Mouse (Mus musculus) lung, embryonic 15.5 days (tissue): ENCODE measurements around the gene St8sia1. TPM values are rescaled to one million over a fixed set of nuclear protein-coding genes. Genes with fewer than 3 reads are reported as not detected.

Experiments used
- ATAC-seq: fragments of 200-750 bp; cut with Nextera tagmentation; 2 replicates; pipeline ENCODE4 v1.8.0; 2017; ENCODE audit warnings: moderate number of reproducible peaks, borderline replicate concordance; ENCODE audit not compliant: low FRiP score, low TSS enrichment; ENCODE audit errors: extremely low read depth
- H3K27ac ChIP-seq: fragments of 300-500 bp; sonication (generic); 2 replicates; pipeline ENCODE4 v1.5.1; 2015; ENCODE audit warnings: moderate library complexity, mild to moderate bottlenecking, inconsistent platforms
- H3K27me3 ChIP-seq: fragments of 300-500 bp; sonication (generic); 2 replicates; pipeline ENCODE4 v1.6.1; 2015; ENCODE audit warnings: inconsistent platforms
- H3K36me3 ChIP-seq: fragments of 300-500 bp; sonication (generic); 2 replicates; pipeline ENCODE4 v1.6.1; 2015; ENCODE audit warnings: inconsistent platforms
- H3K4me1 ChIP-seq: fragments of 300-500 bp; sonication (generic); 2 replicates; pipeline ENCODE4 v1.6.1; 2015; ENCODE audit warnings: inconsistent platforms
- H3K4me2 ChIP-seq: fragments of 300-500 bp; sonication (generic); 2 replicates; pipeline ENCODE4 v1.6.1; 2015; ENCODE audit warnings: inconsistent platforms, mild to moderate bottlenecking, moderate library complexity
- H3K4me3 ChIP-seq: fragments of 300-500 bp; sonication (generic); 2 replicates; pipeline ENCODE4 v1.5.1; 2015; ENCODE audit warnings: mild to moderate bottlenecking, inconsistent platforms
- H3K9ac ChIP-seq: fragments of 300-500 bp; sonication (generic); 2 replicates; pipeline ENCODE4 v1.6.1; 2015; ENCODE audit warnings: inconsistent platforms
- H3K9me3 ChIP-seq: fragments of 300-500 bp; sonication (generic); 2 replicates; pipeline ENCODE4 v1.6.1; 2016; ENCODE audit warnings: inconsistent platforms
- WGBS: fragments of 180-500 bp; shearing (Covaris S2); methylation state at CpG from one replicate; pipeline ENCODE4 v1.1.7; 2015; 5-methylcytosine and 5-hydroxymethylcytosine counted together
- polyA plus RNA-seq: library from polyadenylated mRNA; unstranded; fragments of >200 nt; fragmentation: Nextera tagmentation; extraction: Ambion mirVana; gene quantifications from 2 replicates; pipeline ENCODE4 v1.2.1, GENCODE M21; 2015

The St8sia1 gene
- polyA plus RNA-seq, 1 experiment from 2014 or later = 0.46 TPM

- H3K27me3 ChIP-seq = no peaks in the 10 kb centered on the region
- H3K27ac ChIP-seq = no peak overlapping the region
- H3K9me3 ChIP-seq = no peaks in the 10 kb centered on the region
- no peaks in the 10 kb centered on the region for H3K4me1 ChIP-seq
- no peak overlapping the region for H3K9ac ChIP-seq
- no peak for ATAC-seq
- H3K4me3 ChIP-seq = no peak overlapping the region
- no peaks in the 10 kb centered on the region for H3K36me3 ChIP-seq
- 76% methylated on average over 11 of the region's 11 CpGs for WGBS
- no peak overlapping the region for H3K4me2 ChIP-seq
Measured at GRCm38 (mm10) chr6:142885364-142886154, 78.7 kb downstream of the St8sia1 start.

- Histone ChIP-seq H3K4me1 (peaks cover 12% of the 10 kb centered on the region), H3K9ac (no peak overlapping the region), H3K4me2 (no peak overlapping the region), H3K27ac (no peak overlapping the region), H3K4me3 (no peak overlapping the region), H3K9me3 (no peaks in the 10 kb centered on the region), H3K36me3 (no peaks in the 10 kb centered on the region), H3K27me3 (no peaks in the 10 kb centered on the region)
- 53% methylated on average over 9 of the region's 9 CpGs for WGBS
- no peak for ATAC-seq
Measured at GRCm38 (mm10) chr6:142884128-142884527, 80.1 kb downstream of the St8sia1 start.

- H3K4me1 ChIP-seq = peaks cover 31% of the 10 kb centered on the region
- 78% methylated on average over 8 of the region's 8 CpGs for WGBS
Measured at GRCm38 (mm10) chr6:142880849-142881470, 83.3 kb downstream of the St8sia1 start.

GRCm38 (mm10) chr6:142878744-142879701, 85.2 kb downstream of the St8sia1 start:
- Histone ChIP-seq H3K36me3 (no peaks in the 10 kb centered on the region), H3K4me1 (peaks cover 31% of the 10 kb centered on the region), H3K4me2 (peak overlapping the region; percentile 7; the same call in 1 of the 2 replicates), H3K9ac (no peak overlapping the region), H3K9me3 (no peaks in the 10 kb centered on the region), H3K27ac (no peak overlapping the region), H3K27me3 (no peaks in the 10 kb centered on the region), H3K4me3 (no peak overlapping the region)
- WGBS = 7% methylated on average over 15 of the region's 15 CpGs
- ATAC-seq = peak; percentile 62

More at GRCm38 (mm10) chr6:142880849-142881470, 83.3 kb downstream of the St8sia1 start:
- Histone ChIP-seq H3K27me3 (no peaks in the 10 kb centered on the region), H3K4me2 (no peak overlapping the region), H3K9me3 (no peaks in the 10 kb centered on the region), H3K36me3 (no peaks in the 10 kb centered on the region), H3K4me3 (no peak overlapping the region), H3K27ac (no peak overlapping the region), H3K9ac (no peak overlapping the region)
- no peak for ATAC-seq

GRCm38 (mm10) chr6:142877221-142877620, 87.0 kb downstream of the St8sia1 start:
- Histone ChIP-seq H3K27me3 (no peaks in the 10 kb centered on the region), H3K4me2 (no peak overlapping the region), H3K9ac (no peak overlapping the region), H3K4me3 (no peak overlapping the region), H3K36me3 (no peaks in the 10 kb centered on the region), H3K4me1 (peaks cover 31% of the 10 kb centered on the region), H3K9me3 (no peaks in the 10 kb centered on the region), H3K27ac (no peak overlapping the region)
- WGBS = 30% methylated on average over 6 of the region's 6 CpGs
- no peak for ATAC-seq

- 16% methylated on average over 8 of the region's 8 CpGs for WGBS
- H3K9ac ChIP-seq = no peak overlapping the region
- no peaks in the 10 kb centered on the region for H3K9me3 ChIP-seq
- H3K27ac ChIP-seq = no peak overlapping the region
- H3K4me3 ChIP-seq = no peak overlapping the region
- no peak for ATAC-seq
- H3K4me1 ChIP-seq = peaks cover 31% of the 10 kb centered on the region
- no peaks in the 10 kb centered on the region for H3K36me3 ChIP-seq
- no peaks in the 10 kb centered on the region for H3K27me3 ChIP-seq
- H3K4me2 ChIP-seq = 0 out of 2 replicates have a peak overlapping the region, but pooled peaks have one; percentile 3
Measured at GRCm38 (mm10) chr6:142876279-142876899, 87.9 kb downstream of the St8sia1 start.

- Histone ChIP-seq H3K27ac (no peak overlapping the region), H3K4me2 (no peak overlapping the region), H3K4me1 (peaks cover 17% of the 10 kb centered on the region), H3K27me3 (no peaks in the 10 kb centered on the region), H3K4me3 (no peak overlapping the region), H3K36me3 (no peaks in the 10 kb centered on the region), H3K9me3 (no peaks in the 10 kb centered on the region), H3K9ac (no peak overlapping the region)
- 66% methylated on average over 11 of the region's 11 CpGs for WGBS
- no peak for ATAC-seq
Measured at GRCm38 (mm10) chr6:142873795-142874563, 90.3 kb downstream of the St8sia1 start.

GRCm38 (mm10) chr6:142869715-142870422, 94.4 kb downstream of the St8sia1 start:
- Histone ChIP-seq H3K27ac (no peak overlapping the region), H3K27me3 (no peaks in the 10 kb centered on the region), H3K4me2 (no peak overlapping the region), H3K9me3 (no peaks in the 10 kb centered on the region), H3K4me3 (no peak overlapping the region), H3K4me1 (no peaks in the 10 kb centered on the region), H3K36me3 (no peaks in the 10 kb centered on the region), H3K9ac (no peak overlapping the region)
- 46% methylated on average over 7 of the region's 7 CpGs for WGBS
- no peak for ATAC-seq

- H3K9me3 ChIP-seq = no peaks in the 10 kb centered on the region
- no peak overlapping the region for H3K4me3 ChIP-seq
- H3K27me3 ChIP-seq = no peaks in the 10 kb centered on the region
- H3K4me2 ChIP-seq = peak overlapping the region; percentile 2; the same call in 1 of the 2 replicates
- no peak overlapping the region for H3K9ac ChIP-seq
- H3K4me1 ChIP-seq = no peaks in the 10 kb centered on the region
- 17% methylated on average over 9 of the region's 9 CpGs for WGBS
- H3K27ac ChIP-seq = no peak overlapping the region
- peak; percentile 65; the same call in 1 of the 2 replicates for ATAC-seq
- H3K36me3 ChIP-seq = no peaks in the 10 kb centered on the region
Measured at GRCm38 (mm10) chr6:142867471-142868055, 96.7 kb downstream of the St8sia1 start.

- Histone ChIP-seq H3K4me1 (no peaks in the 10 kb centered on the region), H3K4me3 (no peak overlapping the region), H3K9ac (no peak overlapping the region), H3K27ac (no peak overlapping the region), H3K9me3 (no peaks in the 10 kb centered on the region), H3K36me3 (no peaks in the 10 kb centered on the region), H3K4me2 (no peak overlapping the region), H3K27me3 (no peaks in the 10 kb centered on the region)
- no peak for ATAC-seq
- 96% methylated on average over 2 of the region's 2 CpGs for WGBS
Measured at GRCm38 (mm10) chr6:142867023-142867422, 97.2 kb downstream of the St8sia1 start.
